In the genomic region with DNA sequence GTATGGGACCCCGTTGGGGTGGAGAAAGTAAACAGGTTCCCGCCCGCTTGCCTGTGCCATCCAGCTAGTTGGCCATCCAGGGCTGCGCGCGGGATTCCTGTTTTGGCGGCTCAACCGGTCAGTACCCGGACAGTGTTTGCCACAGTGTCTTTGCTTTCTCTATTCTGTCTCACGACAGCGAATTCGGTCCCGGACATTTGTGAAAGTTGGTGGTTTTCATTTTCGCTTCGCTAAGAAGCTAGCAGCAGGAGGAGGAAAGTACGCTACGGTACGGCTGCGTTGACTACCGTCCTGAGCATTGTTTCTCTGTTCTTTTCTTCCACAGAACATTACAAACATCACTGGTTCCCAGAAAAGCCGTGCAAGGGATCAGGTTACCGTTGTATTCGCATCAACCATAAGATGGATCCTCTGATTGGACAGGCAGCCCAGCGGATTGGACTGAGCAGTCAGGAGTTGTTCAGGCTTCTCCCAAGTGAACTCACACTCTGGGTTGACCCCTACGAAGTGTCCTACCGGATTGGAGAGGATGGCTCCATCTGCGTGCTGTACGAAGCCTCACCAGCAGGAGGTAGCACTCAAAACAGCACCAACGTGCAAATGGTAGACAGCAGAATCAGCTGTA, we compare ENCODE assay signal across 8 mouse cellular contexts. TPM values are rescaled to one million over a fixed set of nuclear protein-coding genes. Genes with fewer than 3 reads are reported as not detected.
A peak's percentile ranks its signal among the peaks of the same experiment; 100 is the strongest.
DNase-seq lines count a peak whose midpoint lies in the region; ATAC-seq lines count a peak whose summit lies in the region.

No protein-coding gene starts in this region.

- H3K9me3 ChIP-seq in megakaryocyte, embryonic 14.5 days = no peaks in the 10 kb centered on the region

- intact Hi-C loops in gastrocnemius, postnatal 14 days (cut with DNase I; ENCODE audit: low total_unique reads) = no loop called here
- intact Hi-C loops in left cerebral cortex, postnatal 10 days (cut with DNase I) = loop anchor here (5.0 to 10.0 kb wide), 2 partner anchors 406 to 493 kb away; no protein-coding TSS in a partner anchor

- peak; percentile 8 for ATAC-seq in inflammation-experienced regulatory T-cells, adult 6 months

- H3K4me1 ChIP-seq in megakaryocyte, embryonic 14.5 days = peaks cover 39% of the 10 kb centered on the region

- peaks cover 37% of the 10 kb centered on the region for H3K36me3 ChIP-seq in megakaryocyte, embryonic 14.5 days (replicated peaks; ENCODE audit: low read length)

- peak overlapping the region; percentile 97 for H3K4me3 ChIP-seq in megakaryocyte, embryonic 14.5 days (replicated peaks)

- peak; percentile 86 to 94 for DNase-seq in adrenal gland, adult (ENCODE audit: inconsistent age in 2 of 2, low spot score in 1 of 2)
- DNase-seq in embryo, embryonic 10.5 days (ENCODE audit: low spot score) = peak; percentile 85
- DNase-seq in gastrocnemius, postnatal 14 days = peak; percentile 70
- peak; percentile 48 to 74 for DNase-seq in left cerebral cortex, postnatal 10 days (ENCODE audit: extremely low spot score in 1 of 2, low spot score in 2 of 2)
- DNase-seq in right cerebral cortex, postnatal 14 days = peak; percentile 24
- peak; percentile 49 for DNase-seq in urinary bladder, postnatal 25 days (ENCODE audit: low spot score)

- H3K27me3 ChIP-seq in megakaryocyte, embryonic 14.5 days (replicated peaks) = no peaks in the 10 kb centered on the region

RNA-seq across cellular contexts. Expression of gene Btg1, which starts 1.3 kb away (rescaled TPM):
- total RNA-seq in gastrocnemius, postnatal 14 days (2021) = 10 to 100 TPM; 27.3 to 31.1 TPM
- 100 to 1,000 TPM; 133 to 334 (median 288) TPM for polyA plus RNA-seq in inflammation-experienced regulatory T-cells, adult 6 months (2017; shearing (Covaris generic))
- 10 to 100 TPM; 33.1 to 33.2 TPM for total RNA-seq in left cerebral cortex, postnatal 10 days (2021)
- 29.6 and 36.7 TPM in 2 replicates for polyA plus RNA-seq in megakaryocyte, embryonic 14.5 days (2012; ENCODE audit: insufficient read depth, low replicate concordance)

Comparison
In these comparisons a context has a peak if more than half of its experiments do, and no peak if none do; other contexts are left out.
1. Peak in every context shown above with its lines: DNase-seq, ATAC-seq and H3K4me3 ChIP-seq.
2. DNase-seq: peak in every context shown above with its lines; median percentile 90 in adrenal gland, adult; 85 in embryo, embryonic 10.5 days; 70 in gastrocnemius, postnatal 14 days; 61 in left cerebral cortex, postnatal 10 days; 49 in urinary bladder, postnatal 25 days; 24 in right cerebral cortex, postnatal 14 days.